8 mouse cellular contexts compared by ENCODE assay signal in genomic region chr16:20098375-20098727, GRCm38 (mm10). TPM values are rescaled to one million over a fixed set of nuclear protein-coding genes. Genes with fewer than 3 reads are reported as not detected.
DNase-seq lines count a peak whose midpoint lies in the region; ATAC-seq and TF ChIP-seq lines count a peak whose summit lies in the region.

No protein-coding gene starts in this region.

- no peaks in the 10 kb centered on the region for H3K79me3 ChIP-seq in C2C12 (ENCODE audit: low read depth)

- peak overlapping the region; percentile 19 for H3ac ChIP-seq in C2C12 (ENCODE audit: control insufficient read depth, insufficient read length, low read depth)

- TF ChIP-seq EP300 in liver, embryonic 14.5 days (IDR thresholded peaks at IDR 0.05; ENCODE audit: low read depth): no peak

- H3K36me3 ChIP-seq in heart, embryonic 10.5 days: peaks cover 23% of the 10 kb centered on the region
- no peaks in the 10 kb centered on the region for H3K36me3 ChIP-seq in C2C12 (ENCODE audit: control insufficient read depth, insufficient read depth)
- peaks cover 13% of the 10 kb centered on the region for H3K36me3 ChIP-seq in forebrain, embryonic 13.5 days (ENCODE audit: poor library complexity, severe bottlenecking)
- no peaks in the 10 kb centered on the region for H3K36me3 ChIP-seq in liver, embryonic 14.5 days (replicated peaks; ENCODE audit: control insufficient read depth, insufficient read depth, low read depth)

- TF ChIP-seq CTCF in C2C12 (IDR thresholded peaks at IDR 0.05; ENCODE audit: control insufficient read depth, insufficient read depth, insufficient read length): no peak
- TF ChIP-seq CTCF in liver, embryonic 14.5 days (IDR thresholded peaks at IDR 0.05; ENCODE audit: low read depth): no peak

- ATAC-seq in forebrain, embryonic 13.5 days: no peak
- ATAC-seq in liver, embryonic 14.5 days (ENCODE audit: insufficient read depth): no peak
- no peak for ATAC-seq in cerebellum, adult (ENCODE audit: insufficient number of reproducible peaks, low FRiP score, low TSS enrichment)

- H3K9ac ChIP-seq in forebrain, embryonic 13.5 days: peak overlapping the region; percentile 96
- peak overlapping the region; percentile 82 for H3K9ac ChIP-seq in liver, embryonic 14.5 days (replicated peaks)

- intact Hi-C loops in heart, postnatal 36 days (cut with DNase I): loop anchor here (5.0 kb wide), 3 partner anchors 44 to 116 kb away; partner anchors contain the start of genes Klhl6 and Yeats2
- intact Hi-C loops in left cerebral cortex, postnatal 4 days (cut with DNase I): loop anchor here (10.0 kb wide), 1 partner anchor 374 kb away; no protein-coding TSS in a partner anchor

- H3K4me1 ChIP-seq in heart, embryonic 10.5 days: no peaks in the 10 kb centered on the region
- peaks cover 5% of the 10 kb centered on the region; the same call in 1 of the 2 replicates for H3K4me1 ChIP-seq in forebrain, embryonic 13.5 days
- H3K4me1 ChIP-seq in liver, embryonic 14.5 days (replicated peaks; ENCODE audit: control insufficient read depth in 2 of 2, insufficient read depth in 2 of 2, low read length in 1 of 2): peaks cover 2% of the 10 kb centered on the region in 2 experiments; a peak in 1 of 4 replicates

- H3K9me3 ChIP-seq in heart, embryonic 10.5 days: no peaks in the 10 kb centered on the region
- H3K9me3 ChIP-seq in forebrain, embryonic 13.5 days (replicated peaks): peaks cover 8% of the 10 kb centered on the region
- H3K9me3 ChIP-seq in liver, embryonic 14.5 days (ENCODE audit: control insufficient read depth, low read length): no peaks in the 10 kb centered on the region

- peak overlapping the region; percentile 74 for H3K4me3 ChIP-seq in heart, embryonic 10.5 days
- H3K4me3 ChIP-seq in C2C12 (ENCODE audit: insufficient read depth, poor library complexity, severe bottlenecking): peak overlapping the region; percentile 66
- peak overlapping the region; percentile 91 for H3K4me3 ChIP-seq in forebrain, embryonic 13.5 days
- H3K4me3 ChIP-seq in liver, embryonic 14.5 days (ENCODE audit: insufficient read depth in 1 of 2, low read depth in 2 of 2, low read length in 2 of 2): peak overlapping the region; percentile 70 to 87

- H3K27me3 ChIP-seq in heart, embryonic 10.5 days (ENCODE audit: insufficient read depth, poor library complexity, severe bottlenecking): no peaks in the 10 kb centered on the region
- no peaks in the 10 kb centered on the region for H3K27me3 ChIP-seq in C2C12 (ENCODE audit: control insufficient read depth, insufficient read depth, insufficient read length)
- no peaks in the 10 kb centered on the region for H3K27me3 ChIP-seq in forebrain, embryonic 13.5 days
- no peaks in the 10 kb centered on the region for H3K27me3 ChIP-seq in liver, embryonic 14.5 days (ENCODE audit: control insufficient read depth, insufficient read depth, low read length)

- peak overlapping the region; percentile 66 for H3K4me2 ChIP-seq in forebrain, embryonic 13.5 days
- H3K4me2 ChIP-seq in liver, embryonic 14.5 days (ENCODE audit: low read depth): peak overlapping the region; percentile 85

- peak overlapping the region; percentile 93 for H3K27ac ChIP-seq in heart, embryonic 10.5 days
- H3K27ac ChIP-seq in forebrain, embryonic 13.5 days: peak overlapping the region; percentile 99
- no peak overlapping the region; the same call in 1 of the 2 replicates for H3K27ac ChIP-seq in liver, embryonic 14.5 days

- no peak for DNase-seq in heart, embryonic 10.5 days (ENCODE audit: low spot score)
- DNase-seq in heart, postnatal 36 days: no peak
- DNase-seq in liver, embryonic 14.5 days (ENCODE audit: low read depth in 3 of 3, low spot score in 3 of 3): no peak
- no peak for DNase-seq in left cerebral cortex, postnatal 4 days
- DNase-seq in testis, postnatal 10 days (ENCODE audit: low spot score): no peak

- WGBS in heart, embryonic 10.5 days: 6% methylated on average over 4 of the region's 4 CpGs
- 6% methylated on average over 4 of the region's 4 CpGs for WGBS in forebrain, embryonic 13.5 days
- WGBS in liver, embryonic 14.5 days (ENCODE audit: insufficient replicate concordance): 3% methylated on average over 4 of the region's 4 CpGs

- H3K79me2 ChIP-seq in C2C12 (ENCODE audit: control insufficient read depth, insufficient read depth): no peaks in the 10 kb centered on the region

TF ChIP-seq in C2C12, 6 proteins besides CTCF, POLR2A, EP300 and RAD21:
- TF ChIP-seq MYOD1 (IDR thresholded peaks at IDR 0.05; ENCODE audit: control insufficient read depth, insufficient read length, low read depth) (no peak), FOSL1 (IDR thresholded peaks at IDR 0.05; ENCODE audit: insufficient read depth, low read length, poor library complexity, severe bottlenecking) (no peak), MAX (IDR thresholded peaks at IDR 0.05) (no peak), MYOG (IDR thresholded peaks at IDR 0.05; ENCODE audit: control insufficient read depth, extremely low read depth, insufficient read length) (no peak), USF1 (IDR thresholded peaks at IDR 0.05; ENCODE audit: low read depth) (no peak), CEBPB (IDR thresholded peaks at IDR 0.05; ENCODE audit: low read depth) (no peak)

RNA-seq across cellular contexts. Expression of gene Klhl24, which starts 1.0 kb away (rescaled TPM):
- polyA plus RNA-seq in heart, embryonic 10.5 days (2016; fragmentation: Nextera tagmentation; extraction: Ambion mirVana): 23.8 and 30.3 TPM in 2 replicates
- total RNA-seq in heart, postnatal 36 days (2021): 100 to 1,000 TPM; 344 to 350 TPM
- 2.6 TPM for polyA plus RNA-seq in C2C12 (2012; fragmentation: generic; extraction: Trizol)
- 54.2 and 59.3 TPM in 2 replicates for polyA plus RNA-seq in forebrain, embryonic 13.5 days (2015; fragmentation: Nextera tagmentation; extraction: Ambion mirVana)
- polyA plus RNA-seq in liver, embryonic 14.5 days (2012; rRNA removed): 1.2 and 1.6 TPM in 2 replicates
- 2.9 and 3.7 TPM in 2 replicates for polyA plus RNA-seq in liver, embryonic 14.5 days (2014; fragmentation: Nextera tagmentation; extraction: Ambion mirVana)
- total RNA-seq in left cerebral cortex, postnatal 4 days (2021): 10 to 100 TPM; 73.1 to 73.4 TPM

RNA-seq across cellular contexts. Expression of gene Yeats2, which starts 42.5 kb away (rescaled TPM):
- polyA plus RNA-seq in heart, embryonic 10.5 days (2016; fragmentation: Nextera tagmentation; extraction: Ambion mirVana): 30.1 and 38.0 TPM in 2 replicates
- total RNA-seq in heart, postnatal 36 days (2021): 10 to 100 TPM; 10.3 to 12.3 TPM
- 9.6 TPM for polyA plus RNA-seq in C2C12 (2012; fragmentation: generic; extraction: Trizol)
- 24.6 and 27.6 TPM in 2 replicates for polyA plus RNA-seq in forebrain, embryonic 13.5 days (2015; fragmentation: Nextera tagmentation; extraction: Ambion mirVana)
- 6.1 and 7.6 TPM in 2 replicates for polyA plus RNA-seq in liver, embryonic 14.5 days (2012; rRNA removed)
- polyA plus RNA-seq in liver, embryonic 14.5 days (2014; fragmentation: Nextera tagmentation; extraction: Ambion mirVana): 3.0 and 4.5 TPM in 2 replicates
- total RNA-seq in left cerebral cortex, postnatal 4 days (2021): 10 to 100 TPM; 61.1 to 65.8 TPM
